Mouse (Mus musculus): Measurements from ENCODE around the gene Syde1. TPM values are rescaled to one million over a fixed set of nuclear protein-coding genes. Genes with fewer than 3 reads are reported as not detected.

Syde1 gene
- polyA plus RNA-seq, 1 experiment: 9.1 TPM

DNA sequence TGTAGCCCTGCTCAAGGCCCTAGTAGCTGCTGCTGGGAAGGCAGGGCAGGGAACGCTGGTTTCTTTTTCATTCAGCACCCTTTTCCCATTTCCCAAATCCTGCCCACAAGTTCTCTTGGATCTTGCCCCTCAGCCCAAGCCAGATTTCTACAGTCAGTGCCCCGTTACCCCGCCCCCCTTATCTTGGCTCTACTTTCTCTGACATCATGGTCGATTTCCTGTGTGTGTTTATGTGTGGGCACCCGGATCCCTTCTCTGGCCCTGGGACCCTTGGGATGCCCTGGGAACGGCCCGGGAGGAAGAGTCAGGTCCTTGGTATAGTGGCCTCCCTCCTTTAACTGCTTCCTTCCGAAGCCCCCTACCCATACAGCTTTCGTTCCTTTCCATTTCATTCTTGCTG lies 1.0 kb downstream of the Syde1 start:
- no peak for DNase-seq (ENCODE audit: low read depth)

DNA sequence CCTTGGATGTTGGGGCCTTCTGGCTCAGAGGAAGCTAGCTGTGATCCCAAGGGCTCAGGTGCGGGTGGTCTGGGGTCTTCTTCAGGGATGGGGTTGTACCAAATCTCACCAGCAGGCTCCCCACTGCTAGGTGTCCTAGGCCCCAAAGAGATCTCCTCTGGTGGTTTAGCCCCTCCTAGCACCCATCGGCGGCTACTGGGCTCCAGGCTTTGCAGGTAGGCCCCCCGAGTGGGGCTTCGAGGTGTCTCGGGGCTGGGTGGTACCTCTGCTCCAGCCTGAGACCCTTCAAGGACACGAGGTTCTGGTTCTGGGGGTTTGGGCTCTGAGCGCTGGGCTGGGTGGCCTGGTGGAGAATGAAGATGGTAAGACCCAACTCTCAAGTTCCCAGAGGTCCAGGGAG lies 1.9 kb downstream of the Syde1 start:
- no peak for DNase-seq (ENCODE audit: low read depth)
- TF ChIP-seq CTCF (IDR thresholded peaks at IDR 0.05; ENCODE audit: borderline replicate concordance, extremely low read depth, insufficient read depth, insufficient read length): no peak
- no peak for TF ChIP-seq POLR2A (IDR thresholded peaks at IDR 0.05; ENCODE audit: borderline replicate concordance, extremely low read depth, insufficient read depth, insufficient read length, poor library complexity, severe bottlenecking)

More for the DNA sequence above, 1.0 kb downstream of the Syde1 start:
- TF ChIP-seq POLR2A (IDR thresholded peaks at IDR 0.05; ENCODE audit: borderline replicate concordance, extremely low read depth, insufficient read depth, insufficient read length, poor library complexity, severe bottlenecking) (no peak), CTCF (IDR thresholded peaks at IDR 0.05; ENCODE audit: borderline replicate concordance, extremely low read depth, insufficient read depth, insufficient read length) (no peak)

DNA sequence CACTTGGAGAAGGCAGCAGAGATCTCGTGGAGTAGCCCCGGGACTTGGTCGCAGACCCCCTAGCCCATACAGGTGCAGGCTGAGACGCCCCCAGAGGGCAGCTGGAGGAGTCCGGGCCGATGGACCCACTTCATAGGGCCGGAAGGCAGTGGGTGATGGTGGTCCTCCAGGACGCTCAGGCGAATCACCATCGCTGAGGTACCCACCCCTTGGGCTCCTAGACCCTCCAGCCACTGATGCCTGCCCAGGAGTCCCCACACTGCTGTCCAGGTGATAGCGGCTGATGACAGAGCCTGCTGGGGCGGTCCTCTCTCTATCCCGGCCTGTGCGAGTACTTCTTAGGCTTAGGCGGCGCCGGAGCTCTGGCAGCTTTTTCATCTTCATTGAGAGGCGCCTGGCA lies 2.5 kb downstream of the Syde1 start:
- no peak for DNase-seq (ENCODE audit: low read depth)
- no peak for TF ChIP-seq POLR2A (IDR thresholded peaks at IDR 0.05; ENCODE audit: borderline replicate concordance, extremely low read depth, insufficient read depth, insufficient read length, poor library complexity, severe bottlenecking)
- TF ChIP-seq CTCF (IDR thresholded peaks at IDR 0.05; ENCODE audit: borderline replicate concordance, extremely low read depth, insufficient read depth, insufficient read length): no peak

DNA sequence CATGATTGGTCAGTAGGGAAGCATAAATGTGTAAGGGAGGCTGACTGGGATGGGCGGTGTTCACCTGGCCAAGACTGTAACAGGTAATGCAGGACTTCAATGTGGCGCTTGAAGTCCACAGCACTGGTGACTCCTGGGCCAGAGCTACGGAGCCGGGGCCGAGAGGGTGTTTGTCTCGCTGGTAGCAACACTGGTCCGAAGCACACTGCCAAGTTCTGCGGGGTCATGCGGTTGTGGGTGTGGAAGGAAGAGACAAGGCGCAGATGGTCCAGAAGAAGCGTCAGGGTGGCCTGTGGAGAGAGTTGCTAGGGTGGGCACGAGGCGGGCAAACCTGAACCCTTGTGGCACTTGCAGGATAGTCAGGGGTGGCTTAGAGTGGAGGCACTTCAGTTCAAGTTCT lies 5.7 kb downstream of the Syde1 start:
- TF ChIP-seq CTCF (IDR thresholded peaks at IDR 0.05; ENCODE audit: borderline replicate concordance, extremely low read depth, insufficient read depth, insufficient read length) (no peak), POLR2A (IDR thresholded peaks at IDR 0.05; ENCODE audit: borderline replicate concordance, extremely low read depth, insufficient read depth, insufficient read length, poor library complexity, severe bottlenecking) (no peak)
- DNase-seq (ENCODE audit: low read depth): no peak

DNA sequence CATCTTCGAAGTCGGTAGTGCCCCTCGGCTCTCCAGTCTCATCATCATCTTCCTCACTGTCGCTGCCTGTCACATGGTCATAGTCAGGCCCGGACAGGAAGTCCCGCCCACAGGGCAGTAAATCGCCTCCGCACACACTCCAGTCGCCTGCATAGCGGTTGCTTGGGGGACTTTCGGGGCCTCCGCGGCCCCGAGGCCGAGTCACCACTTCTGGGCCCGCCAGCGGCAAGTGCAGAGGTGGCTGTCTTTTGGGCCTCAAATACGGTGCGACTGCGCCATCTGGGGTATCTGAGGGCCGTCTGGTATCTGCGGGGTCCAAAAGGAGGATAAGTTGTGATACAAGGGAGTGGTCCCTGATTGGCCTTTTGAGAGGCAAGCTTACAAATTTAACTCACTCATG lies 6.2 kb downstream of the Syde1 start:
- TF ChIP-seq POLR2A (IDR thresholded peaks at IDR 0.05; ENCODE audit: borderline replicate concordance, extremely low read depth, insufficient read depth, insufficient read length, poor library complexity, severe bottlenecking): no peak
- TF ChIP-seq CTCF (IDR thresholded peaks at IDR 0.05; ENCODE audit: borderline replicate concordance, extremely low read depth, insufficient read depth, insufficient read length): no peak
- no peak for DNase-seq (ENCODE audit: low read depth)

DNA sequence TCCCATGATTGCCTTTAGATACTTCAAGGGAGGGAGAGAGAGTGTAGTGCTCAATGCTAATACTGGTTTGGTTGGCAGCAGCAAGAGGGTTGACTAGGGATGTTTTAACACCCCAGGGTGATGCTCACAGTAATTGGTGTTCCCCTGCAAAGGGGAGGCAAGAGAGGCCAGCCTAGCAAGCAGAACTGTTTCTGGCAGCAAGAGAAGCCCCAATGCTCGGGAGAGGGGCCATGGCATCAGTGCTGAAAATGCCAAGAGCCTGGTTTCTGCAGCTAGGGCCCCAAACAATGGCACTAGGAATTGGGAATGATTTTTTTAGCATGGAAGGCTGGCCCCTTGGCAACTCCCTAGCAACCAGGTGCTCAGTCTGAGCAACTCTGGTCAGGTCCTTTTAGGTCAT lies 6.8 kb downstream of the Syde1 start:
- DNase-seq (ENCODE audit: low read depth): no peak
- TF ChIP-seq CTCF (IDR thresholded peaks at IDR 0.05; ENCODE audit: borderline replicate concordance, extremely low read depth, insufficient read depth, insufficient read length) (no peak), POLR2A (IDR thresholded peaks at IDR 0.05; ENCODE audit: borderline replicate concordance, extremely low read depth, insufficient read depth, insufficient read length, poor library complexity, severe bottlenecking) (no peak)

DNA sequence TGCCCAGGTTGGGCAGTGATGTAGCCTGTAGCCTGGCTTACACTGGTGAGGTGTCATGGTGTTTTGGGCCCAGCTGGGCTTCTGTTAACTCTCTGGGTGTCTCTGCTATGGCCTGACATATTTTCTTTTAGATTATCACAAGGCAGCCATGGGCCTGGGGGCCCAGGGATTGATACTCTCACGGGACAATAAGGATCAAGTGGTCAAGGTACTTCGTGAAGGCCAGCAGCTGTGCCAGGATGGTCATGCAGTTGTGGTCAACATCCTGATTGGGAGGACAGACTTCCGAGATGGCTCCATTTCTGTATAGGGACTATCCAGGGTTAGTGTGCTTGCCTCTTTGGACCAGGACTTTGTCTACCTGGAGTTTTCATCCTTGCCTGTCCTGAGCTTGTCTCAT lies 7.8 kb downstream of the Syde1 start:
- TF ChIP-seq CTCF (IDR thresholded peaks at IDR 0.05; ENCODE audit: borderline replicate concordance, extremely low read depth, insufficient read depth, insufficient read length): no peak
- TF ChIP-seq POLR2A (IDR thresholded peaks at IDR 0.05; ENCODE audit: borderline replicate concordance, extremely low read depth, insufficient read depth, insufficient read length, poor library complexity, severe bottlenecking): no peak
- no peak for DNase-seq (ENCODE audit: low read depth)

DNA sequence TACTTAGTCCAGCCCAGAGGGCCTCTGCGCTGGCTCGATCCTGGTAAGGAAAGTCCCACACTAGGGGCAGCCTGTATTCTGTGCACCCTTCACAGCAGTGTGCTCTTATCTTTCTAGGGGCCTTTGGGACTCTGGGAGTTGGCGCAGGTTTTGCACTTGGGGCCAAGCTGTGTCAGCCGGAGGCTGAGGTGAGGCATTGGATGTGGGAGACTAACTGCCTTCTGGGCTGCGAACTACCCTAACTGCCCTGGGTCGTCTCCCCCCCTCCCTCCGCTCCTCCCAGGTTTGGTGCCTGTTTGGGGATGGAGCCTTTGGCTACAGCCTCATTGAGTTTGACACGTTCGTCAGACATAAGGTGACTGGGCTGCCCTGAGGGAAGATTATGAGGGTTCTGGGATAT lies 8.4 kb downstream of the Syde1 start:
- TF ChIP-seq CTCF (IDR thresholded peaks at IDR 0.05; ENCODE audit: borderline replicate concordance, extremely low read depth, insufficient read depth, insufficient read length) (no peak), POLR2A (IDR thresholded peaks at IDR 0.05; ENCODE audit: borderline replicate concordance, extremely low read depth, insufficient read depth, insufficient read length, poor library complexity, severe bottlenecking) (no peak)

DNA sequence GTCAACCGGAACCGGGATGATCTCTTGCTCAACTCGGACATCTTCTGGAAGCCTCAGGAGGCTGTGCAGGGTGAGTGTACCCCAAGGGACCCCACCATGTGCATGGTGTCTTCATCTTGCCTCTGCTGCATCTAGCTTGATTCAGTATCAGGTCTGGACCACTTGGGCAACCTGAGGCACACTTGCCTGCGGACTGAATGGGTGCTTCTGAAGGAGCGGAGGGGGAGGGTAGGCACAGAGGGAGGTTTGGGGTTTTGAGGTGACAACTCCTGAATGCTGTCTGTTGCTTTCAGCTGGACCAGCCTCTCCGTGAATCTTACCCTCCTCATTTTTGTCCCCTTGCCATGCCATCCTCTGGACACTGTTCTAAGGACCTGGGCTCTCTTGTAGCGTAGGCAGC lies 10.6 kb downstream of the Syde1 start:
- no peak for TF ChIP-seq POLR2A (IDR thresholded peaks at IDR 0.05; ENCODE audit: borderline replicate concordance, extremely low read depth, insufficient read depth, insufficient read length, poor library complexity, severe bottlenecking)
- TF ChIP-seq CTCF (IDR thresholded peaks at IDR 0.05; ENCODE audit: borderline replicate concordance, extremely low read depth, insufficient read depth, insufficient read length): no peak
- DNase-seq (ENCODE audit: low read depth): no peak

More for the DNA sequence above, 8.4 kb downstream of the Syde1 start:
- DNase-seq (ENCODE audit: low read depth): no peak

DNA sequence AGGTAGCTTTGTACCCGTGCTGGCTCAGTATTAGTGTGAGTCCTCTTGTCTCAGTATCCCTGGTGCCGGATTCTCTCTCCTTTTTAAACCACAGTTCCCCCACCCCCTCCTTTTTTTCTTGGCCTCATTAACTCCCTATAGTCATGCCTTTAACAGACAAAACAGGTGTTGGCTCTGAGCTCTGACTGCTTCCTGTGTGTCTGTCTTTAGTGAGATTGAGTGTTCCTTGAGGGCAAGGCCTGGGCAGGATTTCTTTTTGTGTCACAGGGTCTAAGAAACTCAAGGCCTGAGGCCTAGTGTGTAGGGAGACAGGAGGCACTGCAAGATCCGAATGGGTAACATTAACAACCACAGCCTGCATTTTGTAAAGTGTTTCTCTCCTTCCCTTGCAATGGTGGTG lies 13.6 kb downstream of the Syde1 start:
- no peak for DNase-seq (ENCODE audit: low read depth)
- TF ChIP-seq CTCF (IDR thresholded peaks at IDR 0.05; ENCODE audit: borderline replicate concordance, extremely low read depth, insufficient read depth, insufficient read length) (no peak), POLR2A (IDR thresholded peaks at IDR 0.05; ENCODE audit: borderline replicate concordance, extremely low read depth, insufficient read depth, insufficient read length, poor library complexity, severe bottlenecking) (no peak)

DNA sequence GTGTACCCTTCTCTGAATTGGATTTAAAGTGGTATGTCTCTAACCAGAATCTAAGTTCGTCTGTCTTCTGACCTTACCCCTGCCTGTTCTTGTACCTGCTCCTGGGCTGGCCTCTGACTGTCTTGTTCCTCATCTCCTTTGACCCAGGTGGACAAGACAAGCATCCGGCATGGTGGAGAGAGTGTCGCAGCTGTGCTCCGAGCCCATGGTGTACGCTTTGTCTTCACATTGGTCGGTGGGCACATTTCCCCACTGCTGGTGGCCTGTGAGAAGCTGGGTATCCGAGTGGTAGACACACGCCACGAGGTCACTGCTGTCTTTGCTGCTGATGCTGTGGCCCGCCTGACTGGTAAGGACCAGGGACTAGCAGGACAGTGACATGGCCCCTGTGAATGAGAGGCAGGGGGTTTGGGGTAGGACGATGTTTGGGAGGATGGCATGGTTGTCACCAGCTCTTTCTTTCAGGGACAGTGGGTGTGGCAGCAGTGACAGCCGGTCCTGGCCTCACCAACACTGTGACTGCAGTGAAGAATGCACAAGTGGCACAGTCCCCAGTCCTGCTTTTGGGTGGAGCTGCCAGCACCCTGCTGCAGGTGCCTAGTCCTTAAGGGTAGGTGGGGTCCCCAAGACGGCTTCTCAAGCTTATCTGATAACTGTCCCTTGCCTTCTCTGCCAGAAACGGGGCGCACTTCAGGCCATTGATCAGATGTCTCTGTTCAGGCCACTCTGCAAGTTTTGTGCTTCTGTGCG lies 15.2 kb downstream of the Syde1 start:
- no peak for DNase-seq (ENCODE audit: low read depth)
- TF ChIP-seq CTCF (IDR thresholded peaks at IDR 0.05; ENCODE audit: borderline replicate concordance, extremely low read depth, insufficient read depth, insufficient read length): no peak

DNA sequence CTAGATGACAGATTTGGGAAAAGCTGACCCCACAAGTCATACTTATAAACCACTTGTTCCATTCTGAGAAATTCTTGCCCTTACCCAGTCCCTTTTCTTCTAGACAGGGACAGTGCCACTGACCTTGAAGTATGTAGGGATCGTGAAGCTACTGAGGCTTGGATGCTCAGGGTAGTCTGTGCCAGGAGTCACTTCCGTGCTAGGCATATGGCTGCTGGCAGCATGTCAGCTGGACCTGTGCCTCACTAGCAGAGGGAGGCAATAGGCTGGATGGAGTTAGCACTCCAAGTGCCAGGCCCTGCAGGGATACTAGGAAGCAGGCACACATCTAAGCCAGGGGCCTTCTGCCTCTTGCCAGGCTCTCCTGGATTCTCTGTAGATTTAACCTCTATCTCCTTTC lies 16.1 kb downstream of the Syde1 start:
- TF ChIP-seq CTCF (IDR thresholded peaks at IDR 0.05; ENCODE audit: borderline replicate concordance, extremely low read depth, insufficient read depth, insufficient read length) (no peak), POLR2A (IDR thresholded peaks at IDR 0.05; ENCODE audit: borderline replicate concordance, extremely low read depth, insufficient read depth, insufficient read length, poor library complexity, severe bottlenecking) (no peak)

More for the DNA sequence above, 16.1 kb downstream of the Syde1 start:
- DNase-seq (ENCODE audit: low read depth): peak; percentile 80

Measured in brain, embryonic 14.5 days (tissue).